Mouse (Mus musculus) megakaryocyte, embryonic 14.5 days (primary cell): Measurements from ENCODE around the gene Cltrn.

Experiments used
- FLI1 ChIP-seq: IDR thresholded peaks from 2 replicates; pipeline ENCODE4 v1.6.1; 2012; ENCODE audit warnings: low read length, inconsistent platforms, mixed read lengths
- GATA1 ChIP-seq: IDR thresholded peaks from 3 replicates; pipeline ENCODE4 v1.6.1; 2012; ENCODE audit warnings: mixed read lengths, low read length, inconsistent platforms, borderline replicate concordance

DNA sequence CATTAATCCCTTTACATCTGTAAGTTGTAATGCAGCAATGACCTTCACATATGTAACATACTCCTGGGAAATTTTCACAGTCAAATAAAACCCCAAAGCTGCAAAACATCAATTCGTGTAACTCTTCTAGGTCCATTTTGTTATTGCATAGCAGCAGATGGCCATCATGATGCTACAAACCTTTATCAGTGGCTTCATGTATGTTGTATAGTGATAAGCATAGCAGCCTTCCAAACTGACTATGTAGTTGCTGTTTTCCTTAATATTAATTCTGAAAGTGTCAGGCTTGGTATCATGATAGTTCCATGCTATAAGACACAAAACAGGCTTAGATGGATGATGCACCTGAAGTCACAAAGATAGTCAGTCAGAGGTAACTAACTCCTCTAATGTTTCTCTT, 76.1 kb downstream of the Cltrn start:
- no peak for TF ChIP-seq GATA1
- no peak for TF ChIP-seq FLI1
